Mouse (Mus musculus) bone marrow, adult 2 months (tissue): ENCODE results near the gene Rbbp7.
"Not testable (repeated sequence)": the region's sequence is repeated elsewhere in the genome, so short reads cannot be mapped to it uniquely, and the experiment has no call there.

Experiments used
- CTCF ChIP-seq: fragments of 200-500 bp; IDR thresholded peaks from 2 replicates; pipeline ENCODE4 v1.5.1; 2011; ENCODE audit warnings: low read length, control low read depth; ENCODE audit not compliant: control insufficient read depth, insufficient read depth
- POLR2A ChIP-seq: fragments of 200-500 bp; IDR thresholded peaks from 2 replicates; pipeline ENCODE4 v1.6.1; 2011; ENCODE audit warnings: low read depth, mild to moderate bottlenecking, control low read depth, low read length, borderline replicate concordance; ENCODE audit not compliant: control insufficient read depth

GRCm38 (mm10) chrX:162791392-162791791, 31.2 kb downstream of the Rbbp7 start:
- TF ChIP-seq CTCF, POLR2A: not testable (repeated sequence)
